Mouse (Mus musculus): ENCODE data around the gene Rft1. TPM values are rescaled to one million over a fixed set of nuclear protein-coding genes. Genes with fewer than 3 reads are reported as not detected.

The Rft1 gene
- polyA plus RNA-seq, 1 experiment from 2014 or later = 12.0 TPM

DNA sequence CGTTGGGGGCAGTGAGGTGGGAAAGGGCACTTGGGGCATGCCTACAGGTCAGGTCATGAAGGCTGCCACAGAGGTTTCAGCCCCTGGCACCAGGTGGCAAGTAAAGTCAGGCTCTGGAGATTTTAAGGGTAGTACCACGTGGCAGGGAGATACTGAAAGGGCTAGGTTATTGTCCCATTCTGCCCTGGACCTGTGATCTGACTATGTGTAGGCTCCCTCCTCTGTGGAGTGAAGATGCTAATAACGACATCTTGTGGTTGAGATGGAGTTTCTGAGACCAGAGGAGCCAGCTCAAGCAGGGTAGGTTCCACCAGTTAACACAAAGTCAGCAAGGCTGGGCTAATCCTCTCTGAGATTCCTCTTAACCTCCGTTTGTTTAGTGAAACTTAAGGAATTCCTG, 24.3 kb upstream of the Rft1 start:
- no peak for DNase-seq (ENCODE audit: low spot score)

DNA sequence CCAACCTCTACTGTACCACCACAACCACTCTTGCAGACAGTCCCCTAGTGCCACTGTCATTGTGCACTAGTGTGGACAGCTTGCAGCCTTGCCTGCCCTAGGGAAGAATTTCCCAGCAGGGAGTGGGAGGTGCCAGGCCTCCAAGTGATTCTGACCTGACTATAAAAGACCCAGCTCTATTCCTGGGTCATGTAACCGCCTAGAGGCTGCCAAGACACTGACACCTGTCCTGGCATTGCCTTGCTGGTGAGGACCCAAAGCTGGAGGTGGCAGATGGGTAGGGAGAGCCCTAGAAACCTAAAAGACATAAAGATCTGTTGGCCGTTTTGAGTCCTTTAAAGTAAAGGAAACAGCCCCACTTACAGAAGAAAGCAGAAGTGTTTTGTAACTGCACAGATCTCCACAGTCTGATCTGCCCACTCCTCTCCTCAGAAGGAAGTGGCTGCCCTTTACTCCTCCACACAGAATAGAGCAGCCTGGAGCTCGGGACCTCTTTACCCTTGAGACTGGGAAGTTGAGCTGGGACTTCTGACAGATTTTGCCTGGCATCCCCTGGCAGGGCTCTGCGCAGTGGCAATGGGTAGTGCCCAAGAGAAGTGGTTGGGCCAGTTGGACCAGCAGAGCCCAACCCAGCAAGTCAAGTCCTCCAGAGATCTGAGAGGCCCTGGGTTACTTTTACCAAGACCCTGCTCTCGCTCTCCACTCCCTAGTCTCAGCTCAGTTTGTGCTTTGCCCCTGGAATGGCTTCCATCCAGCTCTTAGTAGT, 23.2 kb upstream of the Rft1 start:
- DNase-seq (ENCODE audit: low spot score) = peak; percentile 12

DNA sequence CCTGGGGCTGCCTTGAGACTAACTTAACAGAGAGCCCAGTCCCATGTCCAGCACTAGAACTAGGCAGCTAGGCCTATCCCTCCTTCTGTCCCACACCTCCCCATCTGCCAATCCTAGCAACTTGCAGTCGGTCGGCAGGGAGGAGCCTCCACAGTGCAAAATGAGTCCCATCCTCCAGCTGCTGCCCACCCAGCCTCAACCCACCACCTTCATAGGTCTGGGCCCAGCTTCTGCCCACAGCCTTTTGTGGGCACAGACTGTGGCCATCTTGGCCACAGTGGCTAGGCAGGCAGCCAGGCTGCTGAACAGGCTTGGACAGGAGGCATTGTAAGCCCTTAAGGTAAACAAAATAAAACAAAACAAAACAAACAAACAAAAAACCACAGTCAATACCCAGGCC, 22.3 kb upstream of the Rft1 start:
- no peak for DNase-seq (ENCODE audit: low spot score)

DNA sequence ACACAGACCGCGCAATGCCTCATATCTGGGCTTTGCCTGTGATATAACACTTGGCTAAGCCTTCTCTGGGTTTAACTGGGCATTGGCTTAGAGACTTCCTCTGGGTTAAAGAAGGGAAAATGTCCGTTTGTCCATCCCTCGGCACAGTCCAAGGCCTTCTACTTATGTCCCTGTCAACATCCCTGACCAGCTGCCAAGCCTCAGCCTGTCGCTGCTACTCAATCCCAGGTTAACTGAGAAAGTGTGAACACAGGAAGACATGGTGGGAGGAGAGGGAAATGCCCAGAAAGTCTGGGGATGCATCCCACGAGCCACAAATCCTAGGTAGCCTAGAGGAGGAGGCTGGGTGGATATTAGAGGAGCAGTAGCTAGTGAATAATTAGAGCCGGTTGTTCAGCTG, 20.5 kb upstream of the Rft1 start:
- DNase-seq (ENCODE audit: low spot score) = no peak

DNA sequence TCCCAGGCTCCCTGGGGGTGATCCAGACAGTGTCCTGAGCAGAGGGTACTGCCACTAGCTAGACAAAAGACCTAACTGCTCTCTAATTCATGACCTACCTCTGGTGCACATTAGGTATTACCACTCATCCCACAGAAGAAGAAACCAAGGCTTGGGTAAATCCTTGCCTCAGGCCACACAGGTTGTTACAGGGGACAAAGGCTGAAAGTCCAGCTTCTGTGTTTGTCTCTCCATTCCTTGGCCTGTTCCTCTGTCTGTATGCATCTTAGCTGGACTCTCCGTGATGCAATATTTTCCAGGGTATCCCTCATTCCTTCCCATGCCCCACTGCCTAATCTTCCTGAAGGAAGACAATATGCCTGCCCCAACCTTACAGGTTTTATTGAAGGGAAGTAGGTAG, 19.7 kb upstream of the Rft1 start:
- no peak for DNase-seq (ENCODE audit: low spot score)

DNA sequence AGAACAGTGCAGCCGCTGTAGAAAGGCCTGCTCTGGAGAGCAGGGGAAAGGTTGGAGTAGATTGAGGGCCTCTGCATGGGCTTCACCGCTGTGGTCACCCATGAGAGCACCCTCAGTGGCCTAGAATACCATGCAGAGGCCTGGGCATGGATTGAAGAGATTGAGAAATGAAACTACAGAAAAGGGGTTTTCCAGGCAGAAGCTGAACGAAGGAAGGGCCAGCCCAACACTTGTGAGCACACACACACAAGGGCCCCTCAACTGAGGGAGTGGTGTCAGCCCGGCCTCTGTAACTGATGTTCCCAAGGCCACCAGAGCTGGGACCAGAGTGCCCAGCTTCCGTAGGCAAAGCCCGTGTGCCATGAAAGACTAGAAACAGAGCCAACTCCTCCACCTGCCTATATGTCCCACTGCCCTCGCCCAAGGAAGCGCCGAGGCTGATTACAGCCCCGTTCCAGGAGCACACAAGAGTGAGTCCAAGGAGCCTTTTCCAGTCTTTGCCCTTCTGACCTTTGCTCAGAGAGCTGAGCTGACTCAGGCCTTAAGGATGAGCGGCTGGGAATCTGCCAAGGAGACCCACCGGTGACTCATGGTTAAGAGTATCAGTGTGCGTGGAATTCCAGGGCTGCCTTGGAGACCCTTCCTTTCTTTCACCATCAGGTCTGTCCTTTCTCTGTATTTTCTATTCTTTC, 18.8 kb upstream of the Rft1 start:
- DNase-seq (ENCODE audit: low spot score) = no peak

DNA sequence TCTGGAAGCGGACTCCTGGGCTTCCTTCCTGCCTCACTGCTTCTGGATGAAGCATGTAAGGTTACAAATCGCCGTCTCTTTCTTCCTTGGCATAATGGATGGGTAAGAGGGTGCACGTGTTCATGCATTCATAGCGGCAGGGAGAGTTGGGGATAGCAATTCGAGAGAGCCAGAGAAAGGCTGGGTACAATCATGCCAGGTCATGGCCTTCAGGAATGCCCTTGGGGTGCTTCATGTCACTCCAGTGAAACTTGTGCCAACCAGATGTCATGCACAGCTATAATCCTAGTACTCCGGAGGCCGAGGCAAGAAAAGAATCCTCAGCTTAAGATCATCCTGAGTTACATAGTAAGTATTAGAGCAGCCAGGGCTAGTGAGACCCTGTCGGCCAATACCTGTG, 17.7 kb upstream of the Rft1 start:
- no peak for DNase-seq (ENCODE audit: low spot score)

DNA sequence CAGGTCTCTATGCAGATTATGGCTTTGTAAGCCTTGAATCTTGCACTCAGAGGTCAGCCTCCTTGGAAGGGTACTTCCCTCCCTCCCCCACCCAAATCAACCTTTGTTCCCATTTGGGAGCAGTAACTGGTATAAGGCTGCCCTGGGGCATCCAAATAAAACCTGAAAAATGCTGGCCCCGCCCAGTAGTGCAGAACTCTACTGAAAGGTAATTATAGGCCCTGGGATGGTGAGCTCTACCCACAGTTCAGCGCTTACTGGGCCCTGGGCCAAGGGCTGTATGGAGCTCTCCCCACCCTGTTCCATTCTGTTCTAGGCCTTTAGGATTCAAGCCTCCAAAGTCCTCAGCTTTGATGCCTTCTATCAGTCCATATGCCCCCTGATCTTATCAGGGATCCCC, 17.1 kb upstream of the Rft1 start:
- no peak for DNase-seq (ENCODE audit: low spot score)

DNA sequence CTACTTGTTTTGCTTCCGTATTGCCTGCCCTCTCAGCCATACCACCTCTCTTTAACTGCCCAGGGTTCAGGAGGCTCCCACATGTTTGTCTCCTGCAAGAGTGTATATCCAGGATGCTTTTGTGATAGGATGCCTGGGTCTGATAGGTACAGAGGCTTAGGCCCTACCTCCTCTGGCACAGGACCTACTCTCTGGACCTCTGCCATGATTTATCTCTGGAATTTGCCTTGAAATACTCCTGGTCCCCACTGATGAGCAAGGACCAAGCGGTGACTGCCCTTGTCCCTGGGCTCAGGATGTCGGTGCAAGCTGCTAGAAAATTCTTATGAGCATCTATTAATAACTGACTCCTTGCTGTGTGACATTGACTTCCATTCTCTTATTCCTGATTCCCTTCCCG, 16.2 kb upstream of the Rft1 start:
- no peak for DNase-seq (ENCODE audit: low spot score)

DNA sequence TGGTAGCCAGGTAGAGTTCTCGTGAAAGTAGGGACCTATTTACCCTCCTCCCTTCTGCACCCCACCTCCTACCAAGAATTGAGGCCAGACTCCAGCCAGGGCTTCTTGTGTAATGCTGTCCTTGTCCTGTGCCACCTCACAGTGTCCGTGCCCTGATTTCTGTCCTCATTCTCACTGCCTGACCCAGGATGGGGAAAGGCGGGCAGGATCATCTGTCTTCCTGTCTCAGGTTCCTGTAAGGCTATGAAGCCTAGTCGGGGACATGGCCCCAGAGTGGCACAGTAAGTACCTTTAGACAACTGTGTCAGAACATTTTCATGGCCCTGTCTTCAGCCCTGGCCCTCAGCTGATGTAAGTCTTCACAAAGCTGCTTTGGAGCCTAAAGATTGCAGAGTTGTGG, 15.5 kb upstream of the Rft1 start:
- DNase-seq (ENCODE audit: low spot score) = no peak

DNA sequence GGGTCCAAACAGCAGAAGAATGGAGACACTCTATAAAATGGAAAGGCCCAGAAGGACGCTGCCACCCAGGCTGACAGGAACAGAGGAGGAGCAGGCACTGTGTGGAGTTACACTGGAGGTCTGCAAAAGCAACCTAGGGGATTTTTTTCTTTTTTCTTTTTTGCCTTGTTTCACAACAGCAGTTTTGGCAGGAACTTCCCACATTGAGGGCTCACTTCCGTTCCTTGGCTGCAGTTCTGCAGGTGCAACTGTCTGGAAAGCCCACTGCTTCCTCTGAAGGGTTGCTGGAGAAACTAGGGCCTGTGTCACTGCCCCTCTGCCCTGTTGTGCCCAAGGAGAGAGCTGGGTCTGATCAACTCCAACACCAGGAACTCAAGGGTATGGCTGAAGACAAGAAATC, 12.4 kb upstream of the Rft1 start:
- peak; percentile 44 for DNase-seq (ENCODE audit: low spot score)

DNA sequence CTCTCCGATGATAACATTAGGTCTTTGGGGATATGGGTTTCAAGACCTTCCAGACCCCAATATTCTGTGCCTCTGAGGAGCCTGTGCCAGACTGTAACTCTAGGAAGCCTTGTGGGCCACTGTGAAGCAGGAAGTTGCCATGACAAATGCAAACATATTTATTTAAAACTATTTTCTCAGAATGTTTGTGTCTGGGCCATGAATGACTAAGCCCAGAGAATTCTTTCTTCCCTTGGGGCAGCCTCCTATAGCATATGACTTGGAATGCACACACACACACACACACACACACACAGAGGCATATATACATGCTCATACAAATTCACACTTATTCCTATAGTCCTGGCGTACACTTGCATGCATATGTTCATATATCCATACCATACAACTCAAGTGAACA, 10.1 kb upstream of the Rft1 start:
- no peak for DNase-seq (ENCODE audit: low spot score)

DNA sequence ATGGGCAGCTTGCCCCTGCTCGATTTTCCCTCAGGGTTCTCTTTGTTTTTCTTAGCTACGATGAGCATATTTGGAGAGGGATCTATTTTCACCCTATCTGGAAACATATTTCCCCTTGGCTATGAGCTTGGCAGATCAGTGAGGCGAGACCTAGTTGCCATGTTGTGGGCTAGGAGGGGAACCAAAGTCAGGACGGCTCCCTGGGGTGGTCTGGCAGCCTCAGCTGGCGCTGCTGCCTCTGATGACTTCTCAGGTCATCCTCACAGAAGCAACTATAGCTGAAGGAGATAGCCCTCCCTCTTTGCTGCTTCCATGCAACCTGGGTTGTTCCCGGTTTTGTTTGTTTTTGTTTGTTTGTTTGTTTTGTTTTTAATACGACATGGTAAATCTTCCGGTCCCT, 9.1 kb upstream of the Rft1 start:
- no peak for DNase-seq (ENCODE audit: low spot score)

DNA sequence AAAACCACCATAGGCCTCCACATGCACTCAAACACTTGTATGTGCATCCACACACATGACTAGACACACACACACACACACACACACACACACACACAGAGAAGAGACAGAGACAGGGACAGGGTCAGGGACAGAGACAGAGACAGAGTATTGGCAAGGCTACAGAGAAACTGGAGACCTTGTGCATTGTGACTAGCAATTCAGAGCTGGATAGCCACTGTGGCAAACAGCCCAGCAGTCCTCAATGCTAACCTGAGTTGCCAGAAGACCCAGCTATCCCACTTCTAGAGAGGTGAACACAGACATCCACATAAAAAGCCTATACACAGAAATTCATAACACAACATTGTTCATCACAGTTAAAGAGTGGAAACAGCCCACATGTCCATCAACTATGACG, 7.7 kb upstream of the Rft1 start:
- DNase-seq (ENCODE audit: low spot score) = no peak

DNA sequence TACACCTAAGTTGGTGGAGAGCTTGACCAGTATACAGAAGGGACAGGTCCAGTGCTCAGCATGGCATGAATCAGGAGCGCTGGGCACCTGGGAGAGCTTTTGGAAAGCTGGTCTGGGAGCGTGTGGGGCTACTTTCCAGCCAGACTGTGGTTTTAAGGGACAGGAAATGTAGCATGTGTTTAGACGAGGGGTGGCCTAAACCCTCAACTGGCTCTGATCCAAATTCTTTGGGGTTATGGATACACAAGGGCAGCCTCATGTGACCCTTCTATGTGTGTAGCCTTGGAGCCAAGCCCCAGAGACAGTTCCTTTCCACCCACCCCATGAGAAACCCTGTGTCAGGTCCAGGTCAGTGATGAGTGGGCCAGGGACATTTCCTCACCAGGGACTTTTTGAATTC, 5.7 kb upstream of the Rft1 start:
- no peak for DNase-seq (ENCODE audit: low spot score)

DNA sequence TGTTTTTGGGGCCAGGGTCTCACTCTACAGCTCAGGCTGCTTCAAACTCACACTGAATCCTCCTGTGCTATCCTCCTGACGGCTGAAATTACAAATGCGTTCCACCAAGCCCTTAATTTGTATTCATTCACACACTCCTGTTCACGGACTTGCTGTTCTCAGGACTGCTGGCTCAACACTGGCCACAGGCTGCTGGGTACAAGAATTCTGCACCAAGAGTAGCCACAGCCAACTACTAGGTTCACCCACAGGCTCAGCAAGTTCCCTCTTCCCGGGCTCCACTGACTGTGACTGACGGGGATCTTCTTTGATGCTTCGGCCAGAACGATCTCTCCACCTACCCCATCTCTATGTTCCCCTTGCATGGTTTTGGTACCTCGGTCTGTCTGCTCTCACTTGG, 4.4 kb upstream of the Rft1 start:
- DNase-seq (ENCODE audit: low spot score) = no peak

DNA sequence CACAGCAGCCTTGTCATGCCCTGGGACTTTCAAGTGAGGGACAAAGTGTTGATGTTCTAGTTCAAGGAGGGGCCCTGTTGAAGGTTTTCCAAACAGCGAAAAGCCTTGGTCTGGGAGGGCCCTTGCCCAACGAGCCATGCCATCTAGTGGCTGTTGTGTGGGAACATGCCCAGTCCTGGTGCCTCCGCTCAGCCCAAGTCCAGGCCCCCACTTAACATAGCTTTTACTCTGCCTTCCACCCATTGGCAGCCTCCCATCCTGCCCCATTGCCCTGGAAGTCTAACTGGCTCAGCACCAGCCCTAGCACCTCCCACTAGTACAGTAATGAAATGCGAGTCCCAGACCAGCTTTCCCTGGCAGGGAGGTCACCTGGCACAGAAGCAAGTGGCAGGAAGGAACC, 3.2 kb upstream of the Rft1 start:
- DNase-seq (ENCODE audit: low spot score) = no peak

DNA sequence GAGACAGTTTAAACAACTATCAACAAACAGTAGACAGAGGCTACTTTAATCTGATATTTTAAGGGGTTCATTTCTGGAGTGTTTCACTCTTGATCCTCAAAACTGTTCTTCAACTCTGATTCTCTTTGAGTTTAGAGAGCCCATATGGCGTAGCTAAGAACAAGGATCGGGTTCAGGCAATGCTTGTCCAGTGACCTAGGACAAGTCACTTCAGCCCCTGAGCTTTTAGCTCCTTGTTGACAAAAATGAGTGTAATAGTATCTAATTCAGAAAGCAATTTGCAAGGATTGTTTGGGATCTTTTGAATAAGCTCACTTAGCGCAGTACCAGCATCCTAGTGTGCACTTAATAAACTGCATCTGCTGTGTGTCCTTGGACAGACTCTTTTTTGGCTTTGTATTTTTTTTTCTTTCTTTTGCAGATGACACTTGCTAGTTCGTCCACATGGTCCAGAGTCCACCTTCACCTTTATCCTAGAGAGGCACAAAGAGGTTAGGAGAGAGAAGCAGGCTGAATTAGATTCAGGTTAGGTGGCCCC, 600 bp downstream of the Rft1 start:
- no peak for DNase-seq (ENCODE audit: low spot score)

DNA sequence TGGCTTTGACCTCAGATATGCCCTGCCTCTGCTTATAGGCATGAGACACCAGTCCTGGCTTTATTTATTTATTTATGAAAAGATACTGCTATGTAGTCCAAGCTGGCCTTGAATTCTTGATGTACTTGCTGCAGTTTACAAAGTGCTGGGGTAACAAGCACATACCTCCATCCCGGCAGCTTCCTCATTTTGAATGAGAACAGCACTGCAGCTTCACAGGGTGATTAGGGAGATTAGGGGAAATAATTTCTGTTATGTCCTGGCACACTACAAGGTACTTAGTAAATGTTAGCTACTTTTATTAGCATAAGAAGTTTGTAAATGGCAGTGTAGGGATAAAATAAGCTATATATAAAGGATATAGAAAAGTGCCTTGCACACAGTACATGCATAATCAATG, 1.4 kb downstream of the Rft1 start:
- no peak for DNase-seq (ENCODE audit: low spot score)

DNA sequence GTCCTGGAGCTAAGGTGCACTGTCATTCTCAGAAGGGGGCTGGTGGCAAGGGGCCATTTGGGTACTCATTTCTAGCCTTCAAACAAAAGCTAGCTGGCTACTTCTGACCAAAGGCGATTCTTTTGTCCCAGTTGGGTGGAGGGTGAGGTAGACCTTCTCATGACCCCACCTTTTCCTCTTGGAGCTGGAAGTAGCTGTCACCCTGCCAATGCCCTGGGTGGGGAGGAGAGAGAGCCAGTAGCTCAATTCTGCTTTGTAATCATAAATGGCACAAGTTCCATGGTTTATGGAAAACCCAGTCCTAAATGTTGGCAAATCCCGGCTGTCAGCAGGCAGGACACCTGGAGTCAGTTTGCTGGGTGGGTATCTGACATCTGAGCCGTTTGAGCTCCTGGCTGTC, 11.9 kb downstream of the Rft1 start:
- DNase-seq (ENCODE audit: low spot score) = no peak

DNA sequence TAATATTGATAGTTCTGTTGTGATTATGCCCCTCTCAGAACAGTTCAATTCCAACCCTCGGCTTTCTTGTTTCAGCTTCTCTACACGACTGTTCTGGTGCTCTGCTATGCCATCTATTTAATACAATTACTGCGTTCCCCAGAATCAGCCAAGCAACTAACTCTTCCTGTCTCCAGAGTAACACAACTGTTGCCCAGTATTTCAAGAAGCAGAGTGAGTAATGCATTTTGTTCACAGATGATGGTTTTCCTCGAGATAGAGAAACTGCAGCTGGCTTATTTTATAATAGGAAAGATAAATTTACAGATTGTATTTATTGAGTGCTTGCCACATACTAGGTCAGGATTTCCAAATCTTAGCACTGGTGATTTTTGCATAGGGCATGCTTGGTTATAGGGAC, 12.4 kb downstream of the Rft1 start:
- no peak for DNase-seq (ENCODE audit: low spot score)

DNA sequence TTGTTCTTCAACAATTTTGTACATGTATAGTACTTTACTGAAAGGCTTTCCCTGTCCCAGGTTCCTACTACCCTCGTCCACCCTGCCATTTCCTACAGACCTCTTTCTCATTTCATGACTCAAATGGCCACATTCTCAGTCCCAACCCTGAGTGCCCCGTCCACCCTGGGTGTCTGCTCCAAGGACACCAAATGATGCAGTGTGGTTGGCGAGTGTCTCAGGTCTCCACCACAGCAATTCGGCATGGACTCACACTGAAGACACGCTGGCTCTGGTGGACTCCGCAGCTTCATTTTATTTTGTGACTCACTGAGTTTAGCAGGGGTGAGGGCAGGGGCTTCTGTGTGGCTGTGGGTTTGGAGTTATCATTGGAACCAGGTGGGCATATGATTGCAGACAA, 16.0 kb downstream of the Rft1 start:
- DNase-seq (ENCODE audit: low spot score) = no peak
